Mouse (Mus musculus) MN1 (cell line): ENCODE measurements around the gene Wdr82.
A peak's percentile ranks its signal among the peaks of the same experiment; 100 is the strongest.

Experiments used
- DNase-seq: peaks from one replicate; pipeline ENCODE4 v3.0.0-alpha.2; 2016; ENCODE audit warnings: low spot score

The Wdr82 gene

DNA sequence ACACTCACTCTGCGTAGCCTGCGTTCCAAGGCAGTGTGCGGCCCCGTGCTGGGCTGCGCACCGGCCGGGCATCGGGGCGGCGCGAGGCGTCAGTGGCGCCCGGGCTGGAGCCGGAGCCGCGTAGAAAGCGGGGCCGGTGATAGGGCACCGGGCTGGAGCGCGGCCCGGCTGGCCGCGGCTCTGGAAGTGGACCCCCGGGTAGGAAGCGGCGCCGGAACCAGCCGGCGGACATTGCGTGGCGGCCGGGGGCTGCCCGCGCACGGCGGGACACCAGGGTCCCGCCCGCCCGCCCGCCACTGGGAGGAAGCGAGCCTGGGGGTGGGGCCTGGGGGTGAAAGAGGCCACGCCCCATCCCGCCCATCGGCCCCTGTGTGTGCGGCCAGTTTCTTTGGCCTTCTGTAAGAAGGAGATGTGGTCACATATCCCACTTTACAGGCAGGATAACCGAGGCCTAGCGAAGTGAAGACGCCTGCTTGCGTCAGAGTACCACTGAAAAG is 28.3 kb downstream of the Wdr82 start:
- DNase-seq, result peak; percentile 20

GRCm38 (mm10) chr9:106199535-106200272 is 29.0 kb downstream of the Wdr82 start, which contains the start of gene Ppm1m:
Gene Ppm1m, minus strand, starts transcription at chr9:106199746.
- no peak for DNase-seq

- DNase-seq, result no peak
These were observed 31.2 kb downstream of the Wdr82 start for GRCm38 (mm10) chr9:106201895-106202294.

DNA sequence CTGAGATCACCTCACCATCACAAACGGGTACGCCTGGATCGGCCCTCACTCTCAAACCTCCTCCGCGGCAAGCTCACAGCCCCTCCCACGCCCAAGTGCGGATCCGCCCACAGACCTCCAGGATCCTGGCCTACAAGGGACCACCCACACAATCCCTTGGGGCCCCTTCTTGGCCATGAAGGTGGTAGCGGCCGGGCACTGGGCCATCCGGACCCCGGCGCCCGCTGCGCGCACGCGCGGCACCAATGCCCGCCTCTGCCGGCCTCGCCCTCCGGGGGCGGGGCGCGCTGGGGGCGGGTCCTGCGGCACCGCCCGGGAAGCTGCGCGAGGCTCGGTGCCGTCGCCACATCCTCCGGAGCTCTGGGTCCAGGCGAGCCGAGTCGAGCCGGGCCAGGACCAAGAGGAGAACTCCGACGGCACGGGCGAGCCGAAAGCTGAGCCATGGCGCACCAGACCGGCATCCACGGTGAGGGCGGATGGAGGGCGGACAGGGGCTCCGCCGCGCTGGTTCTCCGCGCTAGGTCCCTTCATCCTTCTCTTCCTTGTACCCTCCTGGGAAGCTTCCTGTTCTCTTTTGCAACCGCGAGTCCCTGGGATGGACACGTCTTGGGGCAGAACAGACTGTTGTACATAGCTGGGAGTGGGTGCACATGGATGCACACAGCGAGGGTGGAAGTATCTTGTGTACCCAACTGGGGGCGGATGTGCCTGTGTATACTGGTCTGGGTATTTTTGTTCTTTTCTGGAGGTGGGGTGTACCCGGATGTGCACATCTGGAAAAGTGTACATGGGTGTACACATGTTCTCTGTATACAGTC is 32.3 kb downstream of the Wdr82 start, which contains the start of gene Twf2:
Gene Twf2, plus strand, starts transcription at position 290 of the 818 bp plus-strand sequence.
- peak; percentile 94 for DNase-seq

GRCm38 (mm10) chr9:106203990-106204851 is 33.5 kb downstream of the Wdr82 start:
- no peak for DNase-seq

DNA sequence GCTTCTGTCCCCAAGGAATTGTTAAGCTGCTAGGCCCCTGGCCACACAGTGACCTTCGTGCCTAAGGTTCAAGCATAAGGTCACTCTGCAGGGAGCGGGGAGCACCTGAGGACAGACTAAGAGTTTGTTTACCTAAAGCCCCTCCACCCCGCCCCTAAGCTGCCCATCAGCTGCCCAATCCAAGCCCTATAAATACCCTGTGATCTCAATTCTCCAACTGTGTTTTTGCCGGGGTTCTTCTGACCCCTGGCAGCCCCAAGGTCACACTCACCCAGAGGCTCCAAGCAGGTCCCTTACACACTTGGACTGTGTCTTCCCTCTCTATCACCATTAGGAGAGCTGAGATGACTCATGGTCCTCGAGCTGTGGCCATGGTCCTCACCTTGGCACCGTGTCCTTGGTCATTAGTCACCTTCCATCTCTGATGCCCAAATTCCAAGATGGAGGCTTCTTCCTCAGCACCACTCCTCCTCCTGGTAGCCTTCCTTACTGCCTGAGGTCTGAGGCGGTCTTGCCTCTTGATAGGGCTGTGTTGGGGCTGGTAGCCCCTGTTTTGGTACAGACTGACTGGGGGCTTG is 35.1 kb downstream of the Wdr82 start:
- no peak for DNase-seq

DNA sequence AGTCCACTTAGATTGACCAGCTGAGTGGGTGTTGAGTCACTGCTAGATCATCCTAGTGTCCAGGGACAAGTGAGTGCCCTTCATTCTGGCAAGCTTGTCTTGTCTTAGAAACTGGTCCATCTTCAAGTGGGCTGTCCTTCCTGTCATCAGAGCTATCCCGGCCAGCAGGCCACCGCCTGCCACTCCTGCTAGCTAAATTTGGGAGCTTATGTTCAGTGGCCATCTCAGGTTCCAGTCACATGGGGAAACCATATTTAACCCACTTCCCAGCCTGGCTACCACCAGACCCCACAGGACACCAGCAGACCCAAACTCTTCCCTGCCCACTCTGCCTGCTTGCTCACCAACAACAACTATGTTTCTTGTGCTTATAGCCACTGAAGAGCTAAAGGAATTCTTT is 35.8 kb downstream of the Wdr82 start:
- DNase-seq, result no peak

DNA sequence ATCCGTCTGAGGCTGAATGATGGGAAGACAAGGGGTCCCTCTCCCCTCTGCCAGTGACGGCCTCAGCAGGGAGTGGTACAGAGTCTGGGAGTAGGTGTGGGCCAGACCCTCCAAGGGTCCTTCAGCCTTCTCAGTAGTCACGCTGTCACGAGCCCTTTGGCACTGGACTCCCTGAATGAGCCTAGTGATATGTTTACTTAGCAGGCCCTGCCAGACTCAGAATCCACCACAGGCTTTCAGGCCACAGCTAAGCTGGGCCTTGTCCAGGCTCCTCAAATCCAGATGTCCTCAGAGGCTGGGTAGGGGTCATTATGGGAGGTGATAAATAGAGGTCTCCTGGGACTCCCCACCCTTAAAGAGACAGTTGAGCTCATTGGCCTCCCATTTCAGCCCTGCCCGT is 37.5 kb downstream of the Wdr82 start:
- DNase-seq, result no peak

- no peak for DNase-seq
These were observed 39.2 kb downstream of the Wdr82 start for GRCm38 (mm10) chr9:106209954-106210353.

DNA sequence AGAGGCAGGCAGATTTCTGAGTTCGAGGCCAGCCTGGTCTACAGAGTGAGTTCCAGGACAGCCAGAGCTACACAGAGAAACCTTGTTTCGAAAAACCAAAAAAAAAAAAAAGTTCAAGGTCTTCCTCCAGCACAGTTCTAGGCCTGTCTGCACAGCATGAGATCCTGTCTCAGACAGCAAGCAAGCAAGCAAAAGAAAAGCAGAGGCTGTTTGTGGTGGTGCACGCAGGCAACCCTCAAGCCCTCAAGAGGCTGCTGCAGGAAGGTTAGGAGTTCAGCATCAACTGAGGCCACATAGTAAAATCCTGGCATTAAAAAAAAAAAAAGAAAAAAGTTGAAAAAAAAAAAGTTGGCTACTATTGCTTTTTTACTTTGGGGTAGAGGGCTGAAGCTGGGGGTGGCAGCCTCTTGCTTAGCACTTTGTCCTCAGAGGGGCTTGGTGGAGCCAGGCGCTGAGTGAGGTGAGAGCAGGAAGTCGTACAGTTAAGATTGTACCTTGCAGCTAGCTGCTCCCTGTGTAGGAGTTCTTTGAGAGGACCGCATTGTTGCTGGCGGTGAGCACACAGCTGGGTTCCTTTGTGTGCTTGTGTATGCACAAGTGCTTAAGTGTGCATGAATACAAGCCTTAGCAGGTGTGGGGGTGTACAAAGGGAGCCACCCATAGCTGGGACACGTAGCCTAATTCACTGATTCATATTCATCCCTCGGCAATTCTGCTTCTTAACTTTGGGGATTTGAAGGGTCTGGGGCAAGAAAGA is 40.3 kb downstream of the Wdr82 start:
- no peak for DNase-seq

DNA sequence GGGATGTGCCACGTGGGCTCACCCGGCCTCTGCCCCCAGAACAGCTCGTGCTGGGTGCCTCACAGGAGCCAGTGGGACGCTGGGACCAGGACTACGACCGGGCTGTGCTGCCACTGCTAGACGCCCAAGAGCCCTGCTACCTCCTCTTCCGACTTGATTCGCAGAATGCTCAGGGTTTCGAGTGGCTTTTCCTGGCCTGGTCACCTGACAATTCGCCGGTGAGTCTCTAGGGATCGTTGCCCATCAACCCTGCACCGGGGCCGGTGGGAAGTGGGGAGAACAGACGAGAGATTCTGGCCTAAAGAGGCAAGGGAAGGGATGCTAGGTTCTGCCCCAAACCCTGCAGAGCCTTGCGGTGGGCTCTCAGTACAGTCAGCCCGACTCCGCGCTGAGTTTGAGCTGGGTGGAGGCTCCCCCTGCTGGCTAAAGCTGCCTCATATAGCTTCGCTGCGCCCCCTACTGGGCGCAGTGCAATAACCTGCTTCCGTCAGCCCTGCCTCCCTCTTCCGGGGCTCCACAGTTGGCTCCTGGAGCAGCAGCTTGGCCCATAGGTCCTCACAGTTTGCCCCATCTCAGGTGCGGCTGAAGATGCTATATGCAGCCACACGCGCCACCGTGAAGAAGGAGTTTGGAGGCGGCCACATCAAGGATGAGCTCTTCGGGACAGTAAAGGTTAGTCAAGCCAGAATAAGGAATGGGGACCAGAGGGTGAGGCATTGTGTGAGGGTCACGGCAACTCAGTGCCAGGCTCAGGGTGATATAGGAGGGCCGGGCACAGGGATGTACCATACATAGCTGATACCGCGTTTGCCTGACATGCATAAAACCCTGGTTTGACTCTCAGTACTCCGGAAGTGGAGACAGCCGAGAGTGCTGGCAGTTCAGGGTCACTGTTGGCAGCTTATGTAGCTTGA is 41.2 kb downstream of the Wdr82 start:
- DNase-seq, result peak; percentile 83

DNA sequence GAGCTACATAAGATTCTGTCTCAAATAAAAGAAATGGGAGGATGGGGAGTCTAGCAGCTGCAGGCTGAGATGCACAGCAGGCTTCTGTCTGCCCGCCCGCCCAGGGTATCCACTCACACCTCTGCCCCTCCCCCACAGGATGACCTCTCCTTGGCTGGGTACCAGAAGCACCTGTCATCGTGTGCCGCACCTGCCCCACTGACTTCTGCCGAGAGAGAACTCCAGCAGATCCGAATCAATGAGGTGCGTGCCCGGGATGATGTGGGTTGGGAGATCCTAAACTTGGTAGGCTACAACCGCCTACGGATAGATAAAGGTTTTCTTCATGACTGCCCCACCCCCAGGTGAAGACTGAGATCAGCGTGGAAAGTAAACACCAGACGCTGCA is 41.9 kb downstream of the Wdr82 start:
- DNase-seq, result no peak

DNA sequence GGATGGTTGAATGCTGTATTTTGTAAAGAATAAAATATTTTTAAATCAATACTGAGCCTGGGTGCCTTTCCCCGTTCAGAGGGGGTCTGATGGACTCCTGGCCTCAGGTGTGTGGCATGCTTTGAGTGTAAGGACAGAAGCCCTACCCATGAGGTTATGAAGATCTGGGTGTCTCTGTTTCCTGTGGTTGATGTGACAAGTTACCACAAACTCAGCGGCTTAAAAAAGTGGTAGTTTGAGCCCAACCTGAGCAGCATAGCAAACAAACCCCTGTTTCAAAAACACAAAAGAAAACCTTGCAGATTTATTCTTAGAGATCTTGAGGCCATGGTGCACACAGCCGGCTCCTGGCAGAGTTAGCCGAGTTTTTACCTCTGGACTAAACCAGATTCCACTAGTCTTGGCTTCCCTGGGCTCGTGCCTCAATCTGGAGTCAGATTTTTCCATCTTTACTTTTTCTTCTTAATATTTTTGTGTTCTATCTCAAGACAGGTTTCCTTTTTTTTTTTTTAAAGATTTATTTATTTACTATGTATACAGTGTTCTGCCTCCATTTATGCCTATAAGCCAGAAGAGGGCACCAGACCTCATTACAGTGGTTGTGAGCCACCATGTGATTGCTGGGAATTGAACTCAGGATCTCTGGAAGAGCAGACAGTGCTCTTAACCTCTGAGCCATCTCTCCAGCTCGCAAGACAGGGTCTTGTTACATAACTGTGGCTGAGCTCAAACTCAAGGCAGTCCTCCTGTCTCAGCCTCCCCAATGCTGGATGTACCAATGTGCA is 44.8 kb downstream of the Wdr82 start:
- no peak for DNase-seq

GRCm38 (mm10) chr9:106216971-106217370 is 46.2 kb downstream of the Wdr82 start:
- DNase-seq, result no peak

DNA sequence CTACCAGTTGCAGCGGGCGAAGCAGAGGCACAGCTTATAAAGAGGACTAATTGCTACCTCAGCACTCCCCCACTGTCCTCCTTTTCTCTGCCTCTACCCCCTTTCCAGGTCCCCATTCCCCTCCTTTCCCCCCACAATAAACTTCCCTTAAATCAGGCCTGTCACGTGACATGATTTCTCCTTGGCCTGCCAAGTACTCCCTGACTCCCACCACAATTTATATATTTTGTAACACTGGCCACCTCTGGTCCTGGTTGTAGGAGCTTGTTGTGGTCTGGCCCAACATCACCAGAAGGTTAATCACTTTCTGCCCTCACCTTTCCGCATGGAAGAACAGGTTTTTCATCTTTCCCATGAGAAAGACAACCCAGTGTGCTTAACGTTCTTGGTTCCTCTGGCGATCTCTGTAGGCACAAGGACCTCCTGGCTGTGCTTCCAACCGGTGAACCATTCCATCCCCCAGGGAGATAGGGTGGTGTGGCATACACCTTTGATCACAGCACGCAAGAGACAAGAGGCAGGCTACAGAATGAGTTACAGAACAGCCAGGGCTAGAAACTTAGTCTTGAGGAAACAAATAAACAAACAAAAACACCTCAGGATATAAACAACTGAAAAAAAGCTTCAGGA is 50.3 kb downstream of the Wdr82 start:
- no peak for DNase-seq

- DNase-seq, result no peak
These were observed 51.6 kb downstream of the Wdr82 start, which contains the start of gene Tlr9 for GRCm38 (mm10) chr9:106222261-106222851. Gene Tlr9, plus strand, starts transcription at chr9:106222598.

DNA sequence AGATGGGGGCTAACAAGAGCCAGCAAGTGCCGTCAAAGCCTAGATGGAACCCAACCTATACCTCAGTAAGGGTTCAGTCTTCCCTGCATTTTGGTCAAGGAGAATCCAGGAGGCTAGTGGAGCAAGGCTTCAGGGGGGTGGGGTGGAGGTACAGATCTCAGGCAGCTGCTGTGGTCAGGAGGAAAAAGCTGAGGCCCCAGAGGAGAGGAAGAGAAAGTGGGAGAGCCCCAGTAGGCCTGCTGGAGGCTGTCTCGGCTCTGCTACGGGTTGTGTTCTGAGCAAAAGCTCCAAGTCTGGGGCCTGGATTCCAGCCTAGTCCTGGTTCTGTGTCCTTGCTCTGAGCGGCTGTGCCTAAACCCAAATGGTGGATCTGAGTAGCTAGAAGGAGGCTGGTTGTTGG is 52.3 kb downstream of the Wdr82 start:
- no peak for DNase-seq
